Mouse (Mus musculus) MN1 (cell line): ENCODE data around the gene Znhit2.

Experiments used
- DNase-seq: peaks from one replicate; pipeline ENCODE4 v3.0.0-alpha.2; 2016; ENCODE audit warnings: low spot score

The Znhit2 gene

GRCm38 (mm10) chr19:6061021-6061533, at the start of gene Znhit2:
Gene Znhit2 (plus strand): TSS chr19:6061192.
- peak; percentile 97 for DNase-seq

DNA sequence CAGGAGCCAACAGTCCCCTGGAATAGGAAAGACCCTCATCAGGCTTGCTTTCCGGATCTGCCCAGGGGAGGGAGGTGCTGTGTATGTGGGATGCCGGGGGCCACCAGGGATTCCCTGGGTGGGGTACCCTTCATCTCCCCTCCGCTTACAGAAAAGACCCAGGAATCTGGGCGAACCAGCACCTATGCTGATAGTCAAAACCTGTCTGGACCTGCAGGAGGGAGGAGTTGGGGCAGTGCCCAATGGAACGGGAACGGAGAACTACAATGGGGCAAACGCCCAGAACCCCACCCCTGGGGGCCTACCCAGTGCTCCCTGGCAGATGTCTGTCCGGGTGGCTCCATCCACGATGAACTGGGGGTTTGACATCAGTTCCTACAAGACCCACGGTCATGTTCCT, 47.3 kb upstream of the Znhit2 start:
- no peak for DNase-seq

GRCm38 (mm10) chr19:6014991-6015510, 45.9 kb upstream of the Znhit2 start:
- peak; percentile 54 for DNase-seq

GRCm38 (mm10) chr19:6015511-6016315, 45.3 kb upstream of the Znhit2 start, which contains the start of gene Capn1:
Gene Capn1 (minus strand): TSS chr19:6015897.
- DNase-seq: peak; percentile 86

GRCm38 (mm10) chr19:6016532-6016931, 44.5 kb upstream of the Znhit2 start:
- DNase-seq: peak; percentile 23

GRCm38 (mm10) chr19:6018142-6019089, 42.6 kb upstream of the Znhit2 start:
- peak; percentile 80 for DNase-seq

DNA sequence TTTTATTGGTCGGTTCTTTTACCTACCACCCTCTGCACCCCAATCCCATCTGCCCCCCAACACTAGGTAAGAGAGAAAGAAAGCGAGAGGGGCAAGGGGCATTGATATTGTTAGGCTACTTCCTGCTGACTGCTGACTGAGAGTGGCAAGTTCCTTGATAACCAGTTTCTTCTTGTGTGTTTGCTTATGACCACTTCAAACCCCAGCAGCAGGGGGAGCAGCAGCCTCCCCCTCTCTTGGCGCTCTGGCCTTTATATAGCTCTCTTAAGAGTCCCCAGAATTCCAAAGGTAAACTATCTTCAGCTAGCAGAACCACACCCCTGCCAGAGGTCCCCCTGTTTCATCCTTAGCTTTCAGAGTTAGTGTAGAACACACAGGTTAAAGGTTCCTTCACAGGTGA, 40.7 kb upstream of the Znhit2 start:
- DNase-seq: no peak

DNA sequence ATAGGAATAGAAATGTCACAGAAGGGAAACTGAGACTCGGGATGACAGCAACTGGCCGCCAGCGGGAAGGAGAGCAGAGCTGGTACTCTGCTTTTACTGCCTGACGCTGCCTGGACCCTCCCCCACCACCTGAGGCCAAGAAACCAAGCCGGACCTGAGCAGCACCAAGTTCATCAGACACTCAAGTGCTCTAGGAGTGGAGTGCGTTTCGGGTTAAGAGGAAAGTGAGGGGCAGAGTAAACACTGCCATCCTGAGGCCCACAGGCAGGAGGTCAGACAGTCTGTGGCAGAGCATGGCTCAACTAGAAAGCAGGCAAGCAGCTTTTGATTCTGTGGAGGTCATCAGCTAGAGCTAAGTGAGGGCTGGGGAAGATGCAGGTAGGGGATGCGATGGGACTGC, 37.9 kb upstream of the Znhit2 start:
- no peak for DNase-seq

DNA sequence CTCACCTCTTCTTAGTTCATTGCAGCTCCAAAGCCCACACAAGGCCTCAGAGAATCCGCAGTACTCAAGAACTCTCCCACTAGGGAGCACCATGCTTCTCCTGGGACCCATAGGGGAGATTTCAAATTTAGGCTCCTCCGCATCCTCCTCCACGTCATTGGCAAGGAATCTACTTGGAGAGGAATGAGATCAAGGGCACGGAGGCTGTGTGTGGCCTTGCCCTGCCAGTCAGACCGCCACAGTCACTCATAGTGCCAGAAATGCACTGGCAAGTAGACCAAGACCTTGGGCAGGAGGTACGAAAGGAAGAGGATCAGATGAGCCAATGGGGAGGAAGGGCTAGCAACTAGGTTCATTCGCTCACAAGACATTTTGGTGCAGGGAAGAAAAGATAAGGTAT, 37.1 kb upstream of the Znhit2 start:
- no peak for DNase-seq

GRCm38 (mm10) chr19:6028991-6029390, 32.0 kb upstream of the Znhit2 start:
- DNase-seq: no peak

GRCm38 (mm10) chr19:6029426-6029825, 31.6 kb upstream of the Znhit2 start:
- DNase-seq: no peak

DNA sequence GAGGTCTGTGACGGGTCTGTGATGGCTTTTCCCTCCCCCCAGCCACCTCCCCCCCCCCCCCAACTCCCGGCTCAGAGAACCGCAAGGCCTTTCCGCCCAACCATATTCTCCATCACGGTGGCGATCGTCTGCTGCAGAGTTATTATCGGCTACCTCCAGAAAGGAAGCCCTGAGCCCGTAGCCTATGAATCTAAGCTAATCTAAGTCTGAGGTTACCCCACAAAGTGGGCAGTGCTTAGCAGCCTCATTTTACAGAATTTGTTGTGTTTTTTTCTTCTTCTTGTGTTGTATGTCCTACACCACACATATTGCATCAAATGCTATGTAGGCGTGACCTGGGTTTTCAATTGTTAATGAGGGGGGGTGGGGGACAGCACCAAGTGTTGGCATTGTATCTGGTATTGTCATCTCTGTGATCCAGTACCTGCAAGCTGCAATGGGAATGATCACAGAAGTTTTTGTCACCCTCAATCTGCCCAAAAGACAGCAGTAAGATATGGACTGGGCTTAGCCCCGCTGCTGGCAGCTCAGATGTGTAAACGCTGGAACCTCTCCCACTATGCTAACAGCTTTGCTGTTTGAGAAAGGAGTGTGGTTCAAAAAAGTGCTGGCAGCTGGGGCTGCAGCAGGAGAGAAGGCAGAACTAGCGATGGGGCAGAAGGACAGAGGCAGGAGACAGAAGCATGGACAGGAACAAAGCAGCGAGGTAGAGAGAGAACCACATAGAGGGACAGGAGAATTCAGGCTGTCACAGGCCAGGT, 30.3 kb upstream of the Znhit2 start:
- no peak for DNase-seq

- no peak for DNase-seq
Observed at GRCm38 (mm10) chr19:6035966-6036585, 24.9 kb upstream of the Znhit2 start.

DNA sequence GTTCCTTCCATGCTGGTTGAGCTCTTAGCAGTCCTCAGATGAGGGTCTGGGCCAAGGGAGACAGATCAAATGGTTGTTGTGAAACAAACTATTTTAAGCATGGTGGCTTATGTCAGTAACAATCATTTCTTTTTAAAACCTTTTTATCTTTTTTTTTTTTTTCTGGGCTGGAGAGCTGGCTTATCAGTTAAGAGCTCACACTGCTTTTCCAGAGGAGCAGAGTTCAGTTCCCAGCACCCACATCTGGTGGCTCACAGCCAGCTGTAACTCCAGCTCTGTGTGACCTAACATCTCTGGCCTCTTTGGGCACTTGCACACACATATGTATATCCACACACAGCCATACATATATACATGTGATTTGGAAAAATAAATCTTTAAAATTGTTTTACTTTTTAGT, 23.3 kb upstream of the Znhit2 start:
- no peak for DNase-seq

DNA sequence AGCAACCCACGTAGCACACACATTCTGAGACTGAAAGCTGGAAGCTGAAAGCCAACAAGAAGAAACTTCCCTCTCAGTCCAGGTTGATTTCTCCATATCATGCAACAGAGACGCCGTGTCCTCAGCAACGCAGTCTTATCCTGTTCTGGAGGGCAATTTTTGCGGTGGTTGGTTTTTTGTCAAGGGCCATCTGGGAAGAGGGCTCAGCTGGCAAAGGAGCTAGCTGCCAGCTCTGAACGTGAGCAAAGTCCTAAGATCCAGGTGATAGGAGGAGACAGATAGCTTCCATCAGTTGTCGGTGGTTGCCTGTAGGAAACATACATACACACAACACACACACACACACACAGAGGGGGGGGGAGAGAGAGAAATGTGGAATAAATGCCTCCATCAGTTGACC, 22.7 kb upstream of the Znhit2 start:
- no peak for DNase-seq

DNA sequence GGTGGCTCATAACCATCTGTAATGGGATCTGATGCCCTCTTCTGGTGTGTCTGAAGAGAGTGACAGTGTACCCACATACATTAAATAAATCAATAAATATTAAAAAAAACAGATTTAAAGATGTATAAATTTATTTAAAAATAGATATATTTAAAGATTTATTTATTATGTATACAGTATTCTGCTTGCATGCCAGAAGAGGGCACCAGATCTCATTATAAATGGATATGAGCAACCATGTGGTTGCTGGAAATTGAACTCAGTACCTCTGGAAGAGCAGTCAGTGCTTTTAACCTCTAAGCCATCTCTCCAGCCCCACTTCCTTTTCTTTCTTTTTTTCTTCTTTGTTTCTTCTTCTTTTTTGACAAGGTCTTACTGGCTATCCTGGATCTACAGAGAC, 21.0 kb upstream of the Znhit2 start:
- DNase-seq: no peak

DNA sequence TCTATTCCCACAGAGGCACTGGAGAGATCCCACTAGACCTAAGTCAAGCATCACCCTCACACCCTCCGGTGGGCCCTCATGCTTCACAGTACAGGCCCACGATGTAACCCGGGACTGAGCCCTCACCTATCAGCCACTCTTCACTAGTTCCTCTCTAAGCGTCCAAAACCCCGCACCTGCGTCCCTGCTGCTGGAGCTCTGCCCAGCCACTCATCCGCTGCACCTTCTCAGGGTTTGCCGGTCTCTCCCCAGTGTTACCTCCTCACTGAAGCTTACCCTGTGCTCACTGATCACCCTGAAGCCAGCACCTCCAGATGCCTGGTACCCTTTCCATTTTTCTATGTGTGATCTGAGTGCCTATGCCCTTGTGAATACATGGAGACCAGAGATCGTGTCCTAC, 18.7 kb upstream of the Znhit2 start:
- DNase-seq: no peak

GRCm38 (mm10) chr19:6044102-6044501, 16.9 kb upstream of the Znhit2 start:
- DNase-seq: peak; percentile 83

DNA sequence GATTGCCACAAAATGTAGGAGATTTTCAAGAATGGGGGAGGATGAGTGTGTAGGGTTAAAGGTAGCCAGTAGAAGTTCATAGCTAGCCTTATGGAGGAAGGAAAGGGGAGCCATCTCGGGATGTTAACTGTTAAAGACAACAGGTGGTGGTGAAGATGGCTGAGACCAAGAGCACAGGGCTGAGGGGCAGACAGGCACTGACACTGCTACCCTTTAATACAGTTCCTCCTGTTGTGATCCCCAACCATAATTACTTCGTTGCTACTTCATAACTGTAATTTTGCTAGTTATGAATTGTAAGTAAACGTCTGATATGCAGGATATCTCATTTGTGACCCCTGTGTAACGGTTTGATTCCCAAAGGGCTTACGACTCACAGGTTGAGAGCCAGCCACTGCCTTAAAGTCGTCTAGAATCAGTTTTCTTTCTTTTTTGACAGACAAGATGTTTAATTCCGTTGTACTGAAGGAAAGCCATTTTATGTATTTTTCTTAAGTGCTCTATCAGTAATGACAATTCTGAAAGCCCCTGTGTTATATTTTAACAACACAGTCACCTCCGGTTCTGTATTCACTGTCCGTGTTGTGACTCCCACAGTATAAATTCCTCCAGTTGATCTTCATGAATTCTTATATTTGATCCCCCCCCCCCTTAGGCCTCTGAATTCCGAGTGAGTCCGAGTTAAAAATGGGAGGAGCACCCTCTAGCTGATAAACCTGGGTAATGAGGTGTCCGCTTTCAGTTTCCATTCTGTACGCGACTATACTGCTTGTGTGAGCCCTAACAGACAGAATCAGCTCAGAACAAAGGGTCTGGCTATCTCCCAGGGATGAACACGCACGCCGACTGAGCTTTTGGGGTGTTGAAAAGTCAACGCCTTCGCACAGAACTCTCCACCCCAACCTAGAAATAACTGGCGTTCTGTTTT, 15.4 kb upstream of the Znhit2 start:
- DNase-seq: no peak
